Mouse (Mus musculus) left cerebral cortex, postnatal 36 days (tissue): Measurements from ENCODE around the gene Rab11fip3. TPM values are rescaled to one million over a fixed set of nuclear protein-coding genes. Genes with fewer than 3 reads are reported as not detected.

Experiments
- DNase-seq, 2 experiments: peaks; one replicate each; pipeline ENCODE4 v3.0.0; 2021 to 2022; ENCODE audit warnings: low spot score in 2 of 2, mixed read lengths in 1 of 2
- intact Hi-C: fragments of 180-260 bp; cut with DNase I; formaldehyde crosslinking; loops from one replicate; pipeline ENCODE4 v1.15.1; 2025
- total RNA-seq, 2 experiments: library from RNA; stranded (reverse); gene quantifications; 2 replicates each; pipeline ENCODE4 v1.2.3; 2021

Gene Rab11fip3
- total RNA-seq, 2 experiments from 2014 or later = 98.8 to 117 TPM

DNA sequence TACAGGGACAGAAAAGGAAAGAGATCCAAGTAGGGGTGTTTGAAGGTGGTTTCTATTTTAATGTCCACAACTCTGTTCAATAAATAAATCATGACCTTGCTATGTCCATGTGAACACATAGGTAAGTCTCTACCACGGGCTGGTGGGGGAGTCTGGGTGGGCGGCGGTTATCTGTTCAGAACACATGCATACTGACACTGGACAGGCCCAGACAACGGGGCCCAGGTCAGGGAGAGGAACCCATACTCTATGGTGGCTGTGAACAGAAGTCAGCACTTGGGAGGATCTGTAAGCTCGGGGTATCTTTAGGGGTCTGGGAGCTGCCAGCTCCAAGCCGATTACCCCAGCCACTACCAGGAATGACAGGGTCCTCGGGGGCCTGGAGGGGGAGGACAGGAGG, 123.0 kb downstream of the Rab11fip3 start:
- intact Hi-C loops = no loop called here
- DNase-seq = no peak

DNA sequence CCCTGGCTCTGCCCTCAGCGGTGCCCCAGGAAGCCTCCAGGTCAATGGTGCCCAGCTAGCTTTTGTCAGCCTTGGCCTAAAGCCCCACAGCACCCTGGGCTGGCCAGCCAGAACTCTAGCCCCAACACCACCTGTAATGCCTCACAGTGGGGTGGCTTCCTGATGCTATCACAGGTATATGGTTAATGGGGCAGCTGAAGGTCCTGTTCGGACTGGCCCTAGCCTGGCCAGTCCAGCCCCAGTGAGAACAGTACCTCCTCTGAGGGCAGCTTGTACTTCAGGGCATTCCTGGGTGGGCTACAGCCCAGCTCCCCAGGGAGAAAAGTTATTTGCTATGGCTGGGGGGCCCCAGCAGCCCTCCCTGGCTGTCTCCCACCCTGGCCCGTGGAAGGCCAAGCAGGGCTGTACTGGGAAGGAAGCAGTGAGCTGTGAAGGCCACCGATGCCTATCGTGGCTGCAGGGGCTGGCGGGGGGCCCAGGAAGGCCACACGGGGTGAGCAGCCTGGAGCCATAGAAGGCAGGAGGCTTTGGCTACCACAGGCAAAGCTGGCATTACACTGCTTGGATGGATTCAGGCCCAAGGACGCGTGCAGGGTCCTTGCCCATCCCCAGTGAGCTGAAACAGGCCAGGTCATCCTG, 123.7 kb downstream of the Rab11fip3 start:
- DNase-seq = no peak
- intact Hi-C loops = no loop called here

DNA sequence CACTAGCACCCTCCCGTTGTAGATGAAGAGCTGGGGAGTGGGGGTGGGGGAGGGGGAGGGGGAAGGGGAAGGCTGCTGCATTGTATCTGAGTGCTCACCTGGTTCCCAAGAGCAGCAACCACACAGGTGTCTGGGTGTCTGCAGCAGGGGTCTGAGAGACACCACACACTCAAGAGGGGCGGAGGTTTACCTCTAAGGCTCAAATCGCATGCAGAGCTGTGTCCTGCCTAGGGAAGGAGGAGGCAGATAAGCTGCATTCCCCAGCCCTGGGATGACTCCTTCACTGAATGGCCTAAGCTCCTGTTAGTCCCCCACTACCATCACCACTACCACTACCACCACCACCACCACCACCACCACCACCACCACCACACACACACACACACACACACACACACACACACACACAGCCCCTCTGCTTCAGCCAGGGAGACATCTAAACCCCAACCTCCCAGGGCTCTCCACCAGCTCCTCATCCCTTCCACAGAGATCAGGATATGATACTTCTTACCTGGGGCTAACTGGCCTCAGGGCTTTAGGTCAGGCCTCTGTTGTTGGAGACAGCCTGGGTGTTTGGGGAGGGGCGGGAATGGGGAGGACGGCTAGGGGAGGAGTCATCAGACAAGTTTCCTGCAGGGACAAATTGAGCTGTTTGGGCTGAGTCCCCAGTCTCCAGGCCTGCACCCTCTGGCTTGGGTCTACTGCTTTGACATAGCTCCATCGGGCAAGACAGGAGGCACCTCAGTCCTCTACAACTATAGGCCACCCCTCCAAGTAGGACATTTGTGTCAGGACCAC, 124.8 kb downstream of the Rab11fip3 start, which contains the start of the genes Pigq and Nhlrc4:
Gene Pigq, minus strand, starts transcription at position 571 of the 798 bp plus-strand sequence.
Gene Nhlrc4, minus strand, starts transcription at position 596 of the 798 bp plus-strand sequence.
- DNase-seq = no peak
- intact Hi-C loops = loop anchor here (5.0 kb wide), 1 partner anchor 43 kb away; the partner anchor contains the start of gene Capn15

DNA sequence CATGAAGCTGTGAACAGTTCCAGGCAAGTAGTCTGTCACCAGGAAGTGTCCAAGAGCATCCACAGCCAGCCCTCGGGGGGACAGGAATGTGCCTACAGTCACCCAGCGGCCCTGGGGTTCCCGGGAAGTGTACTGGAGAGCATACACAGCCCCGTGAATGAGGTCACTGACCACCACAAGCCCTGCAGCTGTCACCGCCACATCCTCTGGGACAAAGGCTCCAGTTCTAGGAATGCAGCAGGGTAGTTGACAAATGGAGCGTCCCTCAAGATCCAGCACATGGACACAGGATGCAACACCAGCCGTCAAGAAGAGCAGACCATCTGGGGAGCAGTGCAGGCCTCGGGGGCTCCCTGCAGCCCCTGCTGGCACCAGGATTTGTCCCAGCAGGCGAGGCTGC, 125.6 kb downstream of the Rab11fip3 start:
- intact Hi-C loops = loop anchor here (5.0 kb wide), 1 partner anchor 44 kb away; the partner anchor contains the start of gene Capn15
- DNase-seq = no peak

DNA sequence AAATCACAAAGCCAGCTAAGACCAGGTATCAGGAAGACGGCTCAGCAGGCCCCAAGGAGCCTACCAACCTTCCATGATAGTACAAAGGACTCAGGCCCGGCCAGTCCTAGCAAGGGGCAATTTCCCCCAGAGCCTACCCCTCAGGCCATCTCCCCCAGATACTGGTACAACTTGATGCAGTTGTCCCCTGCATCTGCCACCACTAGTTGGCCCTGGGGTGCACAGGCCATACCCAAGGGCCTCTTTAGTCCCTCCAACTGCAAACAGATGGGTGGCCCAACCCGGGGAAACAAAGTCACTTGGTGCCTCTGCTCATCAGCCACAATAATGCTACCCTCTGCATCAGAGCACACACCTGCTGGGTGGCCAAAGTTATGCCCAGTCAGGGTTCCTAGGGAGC, 126.1 kb downstream of the Rab11fip3 start:
- no peak for DNase-seq
- intact Hi-C loops = loop anchor here (5.0 kb wide), 1 partner anchor 44 kb away; the partner anchor contains the start of gene Capn15

DNA sequence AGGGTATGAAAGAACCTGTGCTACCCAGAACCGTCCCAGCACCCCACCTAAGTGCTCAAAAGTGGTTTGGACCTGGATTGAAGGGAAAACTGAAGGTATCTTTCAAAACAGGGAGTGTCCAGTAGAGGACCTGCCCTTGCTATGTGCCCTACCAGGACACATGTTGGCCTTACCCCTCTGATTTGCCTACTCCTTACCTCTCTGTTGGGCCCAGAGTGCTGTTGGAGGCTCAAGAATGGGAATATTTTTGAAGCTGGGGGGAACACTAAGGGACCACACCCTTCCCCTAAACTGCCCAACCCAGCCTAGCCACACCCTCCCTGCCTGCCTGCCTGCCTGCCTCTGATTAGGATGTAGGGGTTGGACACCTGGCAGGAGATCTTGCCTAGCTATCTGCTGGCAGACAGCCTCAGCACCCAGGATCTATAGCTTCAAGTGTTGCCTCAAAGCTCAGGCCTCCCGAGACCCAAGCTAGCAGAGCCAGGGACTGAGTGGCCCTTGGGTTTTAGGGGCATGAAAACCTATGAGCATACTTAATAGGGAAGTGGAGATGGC, 126.7 kb downstream of the Rab11fip3 start:
- intact Hi-C loops = loop anchor here (5.0 kb wide), 1 partner anchor 45 kb away; the partner anchor contains the start of gene Capn15
- no peak for DNase-seq

DNA sequence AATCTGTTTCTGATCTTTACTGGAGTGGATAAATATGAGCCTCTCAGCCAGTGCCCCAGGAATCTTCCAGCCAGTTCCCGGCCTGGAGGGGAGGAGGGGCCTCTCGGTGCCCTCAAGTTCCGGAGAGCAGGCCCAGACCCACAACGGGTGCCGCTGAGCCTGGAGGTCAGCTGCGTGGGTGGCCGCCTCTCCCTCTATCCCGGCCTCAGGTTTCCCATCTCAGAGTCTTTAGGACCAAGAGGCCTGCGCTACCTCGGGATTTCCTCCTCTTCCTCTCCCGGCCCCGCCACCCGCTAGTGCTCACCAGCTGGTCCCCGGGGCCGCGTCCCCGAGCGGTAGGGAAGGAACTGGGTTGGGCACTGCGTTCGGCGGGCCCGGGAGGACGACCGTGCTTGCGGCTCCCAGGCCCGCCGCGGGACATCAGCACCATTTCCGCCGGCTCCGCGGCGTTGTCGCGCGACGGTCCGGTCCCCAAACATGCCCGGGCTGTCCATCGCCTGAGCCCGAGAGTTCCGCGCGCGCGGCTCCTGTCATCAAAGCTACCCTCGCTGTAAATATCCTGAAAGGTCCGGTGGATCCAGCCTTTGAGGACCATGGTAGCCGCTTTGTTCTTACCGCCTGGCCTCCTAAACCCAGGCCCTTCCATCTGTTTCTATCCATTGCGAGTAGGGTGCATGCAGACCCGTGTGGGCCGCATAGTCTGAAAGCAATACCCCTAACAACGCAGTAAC, 127.7 kb downstream of the Rab11fip3 start:
- intact Hi-C loops = loop anchor here (5.0 kb wide), 1 partner anchor 46 kb away; the partner anchor contains the start of gene Capn15

More for the DNA sequence above, 127.7 kb downstream of the Rab11fip3 start:
- peak; percentile 80 to 81 for DNase-seq

Other genes starting within 250 kb of the Rab11fip3 start
- 10 to 100 TPM; 23.9 to 26.5 TPM for gene Wdr24, start 245.9 kb downstream of the Rab11fip3 start, total RNA-seq
- 10 to 100 TPM; 54.1 to 58.7 TPM for gene Jmjd8, start 240.7 kb downstream of the Rab11fip3 start, total RNA-seq
- 100 to 1,000 TPM; 171 to 188 TPM for gene Stub1, start 236.2 kb downstream of the Rab11fip3 start, total RNA-seq
- 10 to 100 TPM; 47.5 to 54.0 TPM for gene Rhbdl1, start 232.3 kb downstream of the Rab11fip3 start, total RNA-seq
- 10 to 100 TPM; 22.0 to 24.9 TPM for gene Gm20683, start 227.8 kb downstream of the Rab11fip3 start, total RNA-seq
- gene Rhot2, start 224.7 kb downstream of the Rab11fip3 start, total RNA-seq = 10 to 100 TPM; 73.7 to 86.7 TPM
- 10 to 100 TPM; 21.2 to 36.6 TPM for gene Wdr90, start 208.1 kb downstream of the Rab11fip3 start, total RNA-seq
- gene Mcrip2, start 200.8 kb downstream of the Rab11fip3 start, total RNA-seq = 10 to 100 TPM; 23.5 to 29.8 TPM
- 10 to 100 TPM; 33.3 to 36.4 TPM for gene Mettl26, start 194.5 kb downstream of the Rab11fip3 start, total RNA-seq
- 1 to 10 TPM; 1.4 to 1.5 TPM for gene Wfikkn1, start 188.7 kb downstream of the Rab11fip3 start, total RNA-seq
- gene Rab40c, start 149.8 kb downstream of the Rab11fip3 start, total RNA-seq = 10 to 100 TPM; 46.1 to 58.0 TPM
- gene Pigq, start 124.6 kb downstream of the Rab11fip3 start, total RNA-seq = 100 to 1,000 TPM; 106 to 120 TPM
- under 1 TPM in 1 of 2 experiments, not detected in 1; 0.30 TPM for gene Nhlrc4, start 124.6 kb downstream of the Rab11fip3 start, total RNA-seq
- gene A930017K11Rik, start 117.0 kb downstream of the Rab11fip3 start, total RNA-seq = under 1 TPM; 0.41 to 0.59 TPM
- gene Capn15, start 83.8 kb downstream of the Rab11fip3 start, total RNA-seq = 10 to 100 TPM; 40.8 to 58.4 TPM
- 10 to 100 TPM; 27.3 to 32.1 TPM for gene Decr2, start 20.8 kb upstream of the Rab11fip3 start, total RNA-seq
- gene Nme4, start 26.0 kb upstream of the Rab11fip3 start, total RNA-seq = 1 to 10 TPM; 3.5 to 4.4 TPM
- gene Tmem8, start 43.7 kb upstream of the Rab11fip3 start, total RNA-seq = 10 to 100 TPM; 13.9 to 14.0 TPM
- 10 to 100 TPM; 60.5 to 70.3 TPM for gene Mrpl28, start 53.9 kb upstream of the Rab11fip3 start, total RNA-seq
- 10 to 100 TPM; 22.5 to 25.1 TPM for gene Axin1, start 69.1 kb upstream of the Rab11fip3 start, total RNA-seq
- under 1 TPM; 0.30 to 0.45 TPM for gene Pdia2, start 129.5 kb upstream of the Rab11fip3 start, total RNA-seq
- gene Rgs11, start 133.4 kb upstream of the Rab11fip3 start, total RNA-seq = 10 to 100 TPM; 35.7 to 54.1 TPM
- 100 to 1,000 TPM in 1 of 2 experiments, 10 to 100 TPM in 1; 94.2 to 130 TPM for gene Arhgdig, start 138.2 kb upstream of the Rab11fip3 start, total RNA-seq
- gene Fam234a, start 174.7 kb upstream of the Rab11fip3 start, total RNA-seq = 10 to 100 TPM; 17.9 to 18.3 TPM
- 10 to 100 TPM; 64.0 to 86.2 TPM for gene Luc7l, start 183.3 kb upstream of the Rab11fip3 start, total RNA-seq